Mouse (Mus musculus): ENCODE measurements around the gene Rad51d.

DNA sequence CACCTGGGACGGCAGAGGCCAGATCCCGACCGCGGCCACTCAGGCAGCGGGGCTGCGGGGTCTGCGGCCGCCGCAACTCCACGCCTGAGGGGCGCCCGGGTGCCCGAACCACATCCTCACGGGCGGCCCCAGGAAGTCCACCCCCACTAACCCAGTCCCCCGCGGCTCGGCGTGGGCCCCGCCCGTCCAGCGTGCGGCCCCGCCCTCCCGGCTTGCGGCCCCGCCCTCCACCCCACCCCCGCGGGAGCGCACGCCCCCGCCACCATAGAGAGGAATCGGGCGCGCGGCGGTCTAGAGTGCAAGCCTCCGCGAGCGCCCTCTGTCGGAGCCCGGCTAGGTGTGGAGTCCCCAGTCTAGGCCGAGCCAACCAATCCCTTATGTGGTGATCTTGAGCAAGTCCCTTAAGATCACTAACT lies 19.4 kb downstream of the Rad51d start, which contains the start of gene Rffl:
- TF ChIP-seq POLR2A (IDR thresholded peaks at IDR 0.05; ENCODE audit: extremely low read depth, insufficient read depth, low read length) = no peak
- TF ChIP-seq CTCF (IDR thresholded peaks at IDR 0.05; ENCODE audit: extremely low read depth, insufficient read depth, low read length) = peak; percentile 61

Data from cortical plate, adult 2 months (tissue).